Mouse (Mus musculus): ENCODE results near the gene Phkg1.

DNA sequence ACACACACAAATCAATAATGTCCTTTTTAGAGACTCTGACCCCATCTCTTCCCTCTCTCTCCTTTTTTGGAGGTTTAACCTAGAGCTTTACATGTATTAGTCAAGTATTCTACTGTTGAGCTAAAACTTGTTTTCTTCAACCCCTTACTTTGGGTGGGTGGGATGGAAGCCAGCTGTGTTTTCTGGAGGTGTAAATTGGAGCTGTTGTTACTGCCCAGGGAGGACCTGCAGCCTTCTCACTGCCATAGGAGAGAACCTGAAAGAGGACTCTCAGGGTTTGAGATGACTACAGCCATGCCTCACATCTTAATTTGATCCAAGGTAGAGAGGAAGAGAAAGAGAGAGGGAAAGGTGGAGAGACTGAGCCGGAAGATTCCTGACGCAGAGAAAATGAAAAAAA is 41.9 kb upstream of the Phkg1 start:
- TF ChIP-seq MAFK (IDR thresholded peaks at IDR 0.05; ENCODE audit: insufficient read depth, low read depth, low read length): no peak
- TF ChIP-seq HCFC1 (IDR thresholded peaks at IDR 0.05; ENCODE audit: borderline replicate concordance, insufficient read depth, low read length): no peak
- no peak for TF ChIP-seq CHD2 (IDR thresholded peaks at IDR 0.05; ENCODE audit: low read depth, low read length)

Measured in ES-E14 (cell line).